Mouse (Mus musculus) thymus, adult 2 months (tissue): ENCODE data around the gene Adgra3. TPM values are rescaled to one million over a fixed set of nuclear protein-coding genes. Genes with fewer than 3 reads are reported as not detected.

Experiments used
- DNase-seq: peaks from one replicate; pipeline ENCODE4 v3.0.0; 2021
- H3K27ac ChIP-seq: fragments of 200-500 bp; 2 replicates; pipeline ENCODE4 v1.5.1; 2012; ENCODE audit warnings: low read length, control low read depth; ENCODE audit not compliant: control insufficient read depth, insufficient read depth
- H3K27me3 ChIP-seq: fragments of 200-500 bp; 2 replicates; pipeline ENCODE4 v1.6.1; 2012; ENCODE audit warnings: mild to moderate bottlenecking, low read length, moderate library complexity, mixed read lengths; ENCODE audit not compliant: control insufficient read depth, insufficient read depth
- H3K36me3 ChIP-seq: fragments of 200-500 bp; 2 replicates; pipeline ENCODE4 v1.6.1; 2012; ENCODE audit warnings: mild to moderate bottlenecking, low read length, moderate library complexity; ENCODE audit not compliant: control insufficient read depth, insufficient read depth
- H3K4me1 ChIP-seq: fragments of 200-500 bp; replicated peaks from 2 replicates; pipeline ENCODE4 v1.6.1; 2012; ENCODE audit warnings: low read length; ENCODE audit not compliant: control insufficient read depth, insufficient read depth
- H3K4me3 ChIP-seq: fragments of 200-500 bp; 2 replicates; pipeline ENCODE4 v1.5.1; 2012; ENCODE audit warnings: mild to moderate bottlenecking, low read length, control low read depth, moderate library complexity; ENCODE audit not compliant: control insufficient read depth, insufficient read depth
- CTCF ChIP-seq: fragments of 200-500 bp; IDR thresholded peaks from 2 replicates; pipeline ENCODE4 v1.5.1; 2012; ENCODE audit warnings: mild to moderate bottlenecking, control low read depth, low read length, moderate library complexity, borderline replicate concordance; ENCODE audit not compliant: control insufficient read depth, poor library complexity, insufficient read depth; ENCODE audit errors: extremely low read depth
- POLR2A ChIP-seq: fragments of 200-500 bp; IDR thresholded peaks from 2 replicates; pipeline ENCODE4 v1.6.1; 2012; ENCODE audit warnings: mild to moderate bottlenecking, low read length, control low read depth, moderate library complexity; ENCODE audit not compliant: control insufficient read depth, poor library complexity, insufficient read depth; ENCODE audit errors: extremely low read depth
- WGBS: fragments of 180-500 bp; shearing (Covaris S2); methylation state at CpG from one replicate; pipeline ENCODE4 v1.1.7; 2018; 5-methylcytosine and 5-hydroxymethylcytosine counted together
- polyA plus RNA-seq: library from polyadenylated mRNA; depleted of rRNA; stranded (reverse); fragments of >200 nt; gene quantifications from 2 replicates; pipeline ENCODE4 v1.2.3, GENCODE M21; 2012

Gene Adgra3
- polyA plus RNA-seq, 1 experiment = 5.1 TPM

GRCm38 (mm10) chr5:49936354-49936753 is 122.5 kb downstream of the Adgra3 start:
- no peaks in the 10 kb centered on the region for H3K4me1 ChIP-seq
- no peaks in the 10 kb centered on the region for H3K27me3 ChIP-seq
- H3K4me3 ChIP-seq = no peak overlapping the region
- WGBS = 83% methylated on average over 1 of the region's 1 CpGs
- no peak overlapping the region for H3K27ac ChIP-seq
- no peak for TF ChIP-seq CTCF
- no peak for TF ChIP-seq POLR2A
- DNase-seq = no peak
- H3K36me3 ChIP-seq = no peaks in the 10 kb centered on the region

GRCm38 (mm10) chr5:49924712-49925111 is 134.1 kb downstream of the Adgra3 start:
- no peak overlapping the region for H3K4me3 ChIP-seq
- no peaks in the 10 kb centered on the region for H3K4me1 ChIP-seq
- no peak overlapping the region for H3K27ac ChIP-seq
- no peaks in the 10 kb centered on the region for H3K36me3 ChIP-seq
- H3K27me3 ChIP-seq = no peaks in the 10 kb centered on the region
- TF ChIP-seq CTCF = no peak
- no peak for TF ChIP-seq POLR2A
- DNase-seq = no peak

- H3K36me3 ChIP-seq = no peaks in the 10 kb centered on the region
- no peaks in the 10 kb centered on the region for H3K27me3 ChIP-seq
- no peaks in the 10 kb centered on the region for H3K4me1 ChIP-seq
- TF ChIP-seq POLR2A = no peak
- no peak for TF ChIP-seq CTCF
- no peak for DNase-seq
- H3K27ac ChIP-seq = no peak overlapping the region
- H3K4me3 ChIP-seq = no peak overlapping the region
- WGBS = 86% methylated on average over 2 of the region's 2 CpGs
Observed at GRCm38 (mm10) chr5:49915695-49916106, 143.1 kb downstream of the Adgra3 start.
